Mouse (Mus musculus) cortical plate, adult 2 months (tissue): ENCODE data around the gene Uspl1. TPM values are rescaled to one million over a fixed set of nuclear protein-coding genes. Genes with fewer than 3 reads are reported as not detected.

Source experiments
- H3K27ac ChIP-seq: fragments of 200-500 bp; 2 replicates; pipeline ENCODE4 v1.5.1; 2012; ENCODE audit warnings: low read length, control low read depth, inconsistent platforms; ENCODE audit not compliant: insufficient read depth
- H3K4me1 ChIP-seq: fragments of 200-500 bp; 2 replicates; pipeline ENCODE4 v1.6.1; 2011; ENCODE audit warnings: low read length; ENCODE audit not compliant: control insufficient read depth, insufficient read depth
- H3K4me3 ChIP-seq: fragments of 200-500 bp; 2 replicates; pipeline ENCODE4 v1.5.1; 2011; ENCODE audit warnings: mild to moderate bottlenecking, low read length, control low read depth; ENCODE audit not compliant: insufficient read depth
- CTCF ChIP-seq: fragments of 200-500 bp; IDR thresholded peaks from 2 replicates; pipeline ENCODE4 v1.5.1; 2011; ENCODE audit warnings: mild to moderate bottlenecking, control low read depth, low read length; ENCODE audit not compliant: insufficient read depth; ENCODE audit errors: extremely low read depth
- POLR2A ChIP-seq: fragments of 200-500 bp; IDR thresholded peaks from 2 replicates; pipeline ENCODE4 v1.6.1; 2011; ENCODE audit warnings: mild to moderate bottlenecking, low read length, control low read depth; ENCODE audit not compliant: insufficient read depth; ENCODE audit errors: extremely low read depth
- polyA plus RNA-seq: library from polyadenylated mRNA; depleted of rRNA; stranded (reverse); fragments of >200 nt; gene quantifications from 2 replicates; pipeline ENCODE4 v1.2.3, GENCODE M21; 2012

Gene Uspl1
- polyA plus RNA-seq, 1 experiment: 25.9 TPM

GRCm38 (mm10) chr5:149204822-149205221 is 20.7 kb downstream of the Uspl1 start:
- peaks cover 3% of the 10 kb centered on the region; the same call in 1 of the 2 replicates for H3K4me1 ChIP-seq
- no peak overlapping the region for H3K4me3 ChIP-seq
- TF ChIP-seq POLR2A (no peak), CTCF (no peak)
- no peak overlapping the region for H3K27ac ChIP-seq

GRCm38 (mm10) chr5:149205265-149205664 is 21.1 kb downstream of the Uspl1 start:
- no peak overlapping the region for H3K4me3 ChIP-seq
- no peak for TF ChIP-seq POLR2A
- no peak for TF ChIP-seq CTCF
- no peak overlapping the region for H3K27ac ChIP-seq
- peaks cover 3% of the 10 kb centered on the region; the same call in 1 of the 2 replicates for H3K4me1 ChIP-seq

GRCm38 (mm10) chr5:149206286-149206685 is 22.1 kb downstream of the Uspl1 start:
- TF ChIP-seq CTCF: no peak
- no peak for TF ChIP-seq POLR2A
- H3K4me3 ChIP-seq: no peak overlapping the region

GRCm38 (mm10) chr5:149207661-149208060 is 23.5 kb downstream of the Uspl1 start:
- no peak for TF ChIP-seq POLR2A
- TF ChIP-seq CTCF: no peak
- peaks cover 3% of the 10 kb centered on the region; the same call in 1 of the 2 replicates for H3K4me1 ChIP-seq
- H3K27ac ChIP-seq: no peak overlapping the region
- no peak overlapping the region for H3K4me3 ChIP-seq

More at GRCm38 (mm10) chr5:149206286-149206685, 22.1 kb downstream of the Uspl1 start:
- Histone ChIP-seq H3K27ac (no peak overlapping the region), H3K4me1 (peaks cover 3% of the 10 kb centered on the region; the same call in 1 of the 2 replicates)

GRCm38 (mm10) chr5:149208776-149209175 is 24.6 kb downstream of the Uspl1 start:
- Histone ChIP-seq H3K4me1 (peaks cover 3% of the 10 kb centered on the region; the same call in 1 of the 2 replicates), H3K27ac (no peak overlapping the region), H3K4me3 (no peak overlapping the region)
- TF ChIP-seq CTCF (no peak), POLR2A (no peak)

- TF ChIP-seq POLR2A (no peak), CTCF (no peak)
- H3K4me1 ChIP-seq: peaks cover 3% of the 10 kb centered on the region; the same call in 1 of the 2 replicates
- H3K4me3 ChIP-seq: no peak overlapping the region
These were observed 25.2 kb downstream of the Uspl1 start for GRCm38 (mm10) chr5:149209328-149209727.

GRCm38 (mm10) chr5:149211041-149211440 is 26.9 kb downstream of the Uspl1 start:
- no peak overlapping the region for H3K27ac ChIP-seq
- TF ChIP-seq POLR2A: no peak
- TF ChIP-seq CTCF: no peak
- peaks cover 3% of the 10 kb centered on the region; the same call in 1 of the 2 replicates for H3K4me1 ChIP-seq
- H3K4me3 ChIP-seq: no peak overlapping the region

More at GRCm38 (mm10) chr5:149209328-149209727, 25.2 kb downstream of the Uspl1 start:
- H3K27ac ChIP-seq: no peak overlapping the region

GRCm38 (mm10) chr5:149212806-149213205 is 28.7 kb downstream of the Uspl1 start:
- TF ChIP-seq POLR2A: no peak
- no peak for TF ChIP-seq CTCF
- H3K27ac ChIP-seq: no peak overlapping the region

GRCm38 (mm10) chr5:149215540-149215939 is 31.4 kb downstream of the Uspl1 start:
- Histone ChIP-seq H3K4me3 (no peak overlapping the region), H3K4me1 (no peaks in the 10 kb centered on the region), H3K27ac (no peak overlapping the region)
- TF ChIP-seq POLR2A (no peak), CTCF (no peak)

More at GRCm38 (mm10) chr5:149212806-149213205, 28.7 kb downstream of the Uspl1 start:
- H3K4me3 ChIP-seq: no peak overlapping the region
- H3K4me1 ChIP-seq: no peaks in the 10 kb centered on the region

- no peak for TF ChIP-seq CTCF
- no peak for TF ChIP-seq POLR2A
- Histone ChIP-seq H3K4me3 (no peak overlapping the region), H3K27ac (no peak overlapping the region), H3K4me1 (no peaks in the 10 kb centered on the region)
These were observed 33.6 kb downstream of the Uspl1 start for GRCm38 (mm10) chr5:149217524-149218357.
